Mouse (Mus musculus) kidney, embryonic 14.5 days (tissue): ENCODE results near the gene Tmem213. TPM values are rescaled to one million over a fixed set of nuclear protein-coding genes. Genes with fewer than 3 reads are reported as not detected.

Experiments
- ATAC-seq: fragments of 200-750 bp; cut with Nextera tagmentation; 2 replicates; pipeline ENCODE4 v1.8.0; 2017; ENCODE audit warnings: moderate number of reproducible peaks, mild to moderate bottlenecking, moderate TSS enrichment, moderate library complexity; ENCODE audit not compliant: low FRiP score, low TSS enrichment
- H3K27ac ChIP-seq: fragments of 300-500 bp; sonication (generic); 2 replicates; pipeline ENCODE4 v1.5.1; 2014; ENCODE audit warnings: low read depth, mild to moderate bottlenecking, low read length, moderate library complexity, mixed read lengths
- H3K27me3 ChIP-seq: fragments of 300-500 bp; sonication (generic); 2 replicates; pipeline ENCODE4 v1.6.1; 2014; ENCODE audit warnings: mild to moderate bottlenecking, low read length; ENCODE audit not compliant: control insufficient read depth, insufficient read depth
- H3K36me3 ChIP-seq: fragments of 300-500 bp; sonication (generic); 2 replicates; pipeline ENCODE4 v1.6.1; 2014; ENCODE audit warnings: low read length, mixed read lengths; ENCODE audit not compliant: control insufficient read depth, insufficient read depth
- H3K4me1 ChIP-seq: fragments of 300-500 bp; sonication (generic); 2 replicates; pipeline ENCODE4 v1.6.1; 2014; ENCODE audit warnings: low read length, mixed read lengths; ENCODE audit not compliant: control insufficient read depth, insufficient read depth
- H3K4me2 ChIP-seq: fragments of 300-500 bp; sonication (generic); replicated peaks from 2 replicates; pipeline ENCODE4 v1.6.1; 2014; ENCODE audit warnings: low read depth, mild to moderate bottlenecking, low read length
- H3K4me3 ChIP-seq: fragments of 300-500 bp; sonication (generic); 2 replicates; pipeline ENCODE4 v1.5.1; 2014; ENCODE audit warnings: mild to moderate bottlenecking, low read length
- H3K9ac ChIP-seq: fragments of 300-500 bp; sonication (generic); 2 replicates; pipeline ENCODE4 v1.6.1; 2014; ENCODE audit warnings: low read depth, mild to moderate bottlenecking, low read length, moderate library complexity
- H3K9me3 ChIP-seq: fragments of 300-500 bp; sonication (generic); 2 replicates; pipeline ENCODE4 v1.6.1; 2016; ENCODE audit warnings: low read length; ENCODE audit not compliant: control insufficient read depth
- WGBS: fragments of 180-500 bp; shearing (Covaris S2); extraction: QIAGEN DNeasy Blood & Tissue Kit; methylation state at CpG from one replicate; pipeline ENCODE4 v1.1.7; 2014; 5-methylcytosine and 5-hydroxymethylcytosine counted together
- polyA plus RNA-seq: library from polyadenylated mRNA; unstranded; fragments of >200 nt; fragmentation: Nextera tagmentation; extraction: Ambion mirVana; gene quantifications from 2 replicates; pipeline ENCODE4 v1.2.1, GENCODE M21; 2014

Gene Tmem213
- 19.9 and 22.2 TPM in 2 replicates for polyA plus RNA-seq

DNA sequence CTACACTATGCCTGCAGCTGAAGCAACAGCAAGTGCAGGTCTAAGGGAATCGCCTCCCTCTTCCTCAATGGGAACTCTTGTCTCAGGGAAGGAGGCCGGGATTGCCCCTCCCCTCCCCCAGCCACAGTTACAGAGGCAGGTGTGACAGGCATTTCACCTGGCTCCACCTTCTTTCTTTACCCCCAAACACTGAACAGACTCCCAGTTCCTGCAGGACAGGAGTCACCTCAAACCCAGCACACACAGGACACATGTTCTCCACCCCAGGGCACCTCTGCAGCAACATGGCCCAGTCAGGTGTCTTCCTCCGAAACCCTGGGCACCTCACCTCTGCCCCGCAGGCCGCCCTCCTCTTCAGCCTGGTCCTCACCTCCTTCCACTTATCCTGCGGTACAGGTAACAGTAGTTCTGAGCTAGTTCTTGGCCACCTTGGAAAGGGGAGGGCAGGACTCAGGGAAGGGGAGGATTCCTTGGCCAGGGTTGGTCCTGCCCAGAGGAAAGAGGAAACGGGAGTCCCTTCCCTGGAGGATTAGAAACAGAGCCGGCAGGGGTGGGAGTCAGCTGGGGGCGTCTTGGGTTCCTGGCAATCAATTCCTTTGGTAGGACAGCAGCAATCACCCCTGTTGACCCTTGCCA lies at the start of gene Tmem213:
Gene Tmem213 (plus strand): TSS at position 96 of the 636 bp plus-strand sequence.
- Histone ChIP-seq H3K36me3 (no peaks in the 10 kb centered on the region), H3K4me2 (peak within 1 kb of the TSS; percentile 32), H3K4me3 (no peak within 1 kb of the TSS), H3K27me3 (no peaks in the 10 kb centered on the region), H3K9ac (no peak within 1 kb of the TSS), H3K9me3 (no peaks in the 10 kb centered on the region), H3K4me1 (peaks cover 7% of the 10 kb centered on the region; the same call in 1 of the 2 replicates), H3K27ac (no peak within 1 kb of the TSS)
- ATAC-seq: peak; percentile 55
- WGBS: 28% methylated on average over 9 of the region's 9 CpGs

DNA sequence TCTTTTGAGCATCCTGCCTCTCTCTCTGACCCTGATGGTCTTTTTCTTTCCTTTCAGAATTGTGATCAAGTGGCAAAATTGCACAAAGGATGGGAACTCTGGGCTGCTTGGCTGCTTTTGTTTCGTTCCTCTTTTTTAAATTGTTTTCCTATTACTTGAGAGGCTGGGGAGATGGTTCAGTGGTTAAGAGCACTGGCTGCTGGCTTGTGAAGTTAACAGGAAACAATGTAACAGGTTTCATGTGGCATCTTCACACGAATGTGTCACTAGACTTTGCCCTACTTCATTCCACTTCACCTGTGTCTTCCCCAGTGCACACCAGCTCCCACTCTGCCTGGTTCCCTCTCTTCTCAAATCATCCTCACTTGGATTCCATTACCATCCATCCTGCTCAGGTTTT lies 44.4 kb upstream of the Tmem213 start:
- 73% methylated on average over 2 of the region's 2 CpGs for WGBS
- no peaks in the 10 kb centered on the region for H3K36me3 ChIP-seq
- no peak overlapping the region for H3K9ac ChIP-seq
- no peak for ATAC-seq
- no peak overlapping the region for H3K27ac ChIP-seq
- no peak overlapping the region for H3K4me3 ChIP-seq
- H3K4me2 ChIP-seq: no peak overlapping the region
- no peaks in the 10 kb centered on the region for H3K27me3 ChIP-seq
- peaks cover 10% of the 10 kb centered on the region for H3K9me3 ChIP-seq
- H3K4me1 ChIP-seq: 0 out of 2 replicates have a peak, but pooled peaks cover 4% of the 10 kb centered on the region

DNA sequence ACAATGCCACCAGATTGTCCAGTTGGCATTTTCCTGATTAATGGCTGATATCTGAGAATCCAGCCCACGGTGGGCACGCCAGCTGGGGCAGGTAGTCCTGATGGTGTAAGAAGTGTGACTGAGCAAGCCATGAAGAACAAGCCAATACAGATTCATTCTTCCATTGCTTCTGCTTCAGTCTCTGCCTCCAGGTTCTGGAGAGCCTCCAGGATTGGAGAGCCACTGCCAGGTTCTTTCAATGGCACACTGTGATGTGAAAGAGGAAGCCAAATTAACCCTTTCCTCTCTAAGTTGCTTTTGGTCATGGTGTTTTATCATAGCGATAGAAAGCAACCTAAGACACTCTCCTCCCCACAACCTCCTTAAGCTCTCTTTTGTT lies 43.9 kb upstream of the Tmem213 start:
- H3K4me1 ChIP-seq: 0 out of 2 replicates have a peak, but pooled peaks cover 4% of the 10 kb centered on the region
- no peaks in the 10 kb centered on the region for H3K36me3 ChIP-seq
- ATAC-seq: no peak
- H3K9me3 ChIP-seq: peaks cover 10% of the 10 kb centered on the region
- H3K27ac ChIP-seq: no peak overlapping the region
- WGBS: 60% methylated on average over 3 of the region's 3 CpGs
- H3K9ac ChIP-seq: no peak overlapping the region
- no peaks in the 10 kb centered on the region for H3K27me3 ChIP-seq
- no peak overlapping the region for H3K4me3 ChIP-seq
- no peak overlapping the region for H3K4me2 ChIP-seq

DNA sequence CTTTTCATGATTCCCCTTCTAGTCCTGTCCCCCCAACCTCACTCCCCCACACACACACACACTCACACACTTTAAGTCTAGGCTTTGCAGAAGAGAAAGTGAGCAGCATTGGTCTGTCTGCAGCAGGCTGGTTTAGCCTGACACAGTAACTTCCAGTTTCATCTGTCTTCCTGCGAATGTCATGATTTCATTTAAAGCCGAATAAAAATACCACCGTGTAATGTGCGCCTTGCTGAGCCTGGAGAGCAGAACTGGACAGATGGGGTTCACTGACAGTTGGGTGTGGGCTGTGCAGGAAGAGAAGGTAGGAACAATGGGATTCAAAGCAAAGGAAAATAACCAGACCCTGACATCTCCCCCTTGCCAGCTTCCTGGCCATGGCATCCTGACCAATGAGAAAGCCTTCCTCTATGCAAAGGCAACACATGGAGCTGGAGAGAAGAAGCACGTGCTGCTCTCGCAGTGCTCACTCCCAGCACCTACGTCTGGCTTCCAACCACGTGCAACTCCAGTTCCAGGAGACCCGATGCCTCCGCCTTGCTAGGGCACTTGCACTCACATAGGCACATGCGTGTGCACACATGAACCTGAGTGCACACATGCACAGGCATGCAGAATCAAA lies 43.4 kb upstream of the Tmem213 start:
- H3K9me3 ChIP-seq: peaks cover 10% of the 10 kb centered on the region
- no peak overlapping the region for H3K9ac ChIP-seq
- no peak overlapping the region for H3K4me3 ChIP-seq
- no peaks in the 10 kb centered on the region for H3K36me3 ChIP-seq
- 0 out of 2 replicates have a peak, but pooled peaks cover 4% of the 10 kb centered on the region for H3K4me1 ChIP-seq
- no peaks in the 10 kb centered on the region for H3K27me3 ChIP-seq
- H3K27ac ChIP-seq: no peak overlapping the region
- 73% methylated on average over 11 of the region's 11 CpGs for WGBS
- 0 out of 2 replicates have a peak, but pooled peaks have one; percentile 63 for ATAC-seq
- H3K4me2 ChIP-seq: no peak overlapping the region

DNA sequence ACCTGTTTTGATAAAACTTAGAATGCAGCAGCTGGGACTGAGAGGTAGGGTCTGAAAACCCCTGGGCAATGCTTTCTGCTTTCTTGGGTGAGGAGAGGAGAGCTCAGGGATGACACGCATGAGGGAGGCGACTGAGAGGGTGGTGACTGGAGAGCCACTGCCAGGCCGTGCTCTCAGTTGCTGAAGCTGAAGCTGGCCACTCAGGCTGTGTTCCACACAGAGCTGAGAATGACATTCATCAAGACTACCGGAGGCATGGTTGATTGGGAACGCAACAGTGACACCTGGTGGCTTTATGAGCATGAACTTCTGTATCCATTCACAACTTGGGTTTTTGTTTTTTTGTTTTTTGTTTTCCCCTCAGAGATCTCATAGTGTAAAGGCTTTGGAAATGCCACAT lies 42.8 kb upstream of the Tmem213 start:
- Histone ChIP-seq H3K27me3 (no peaks in the 10 kb centered on the region), H3K4me2 (no peak overlapping the region), H3K9me3 (peaks cover 10% of the 10 kb centered on the region), H3K4me3 (no peak overlapping the region), H3K9ac (no peak overlapping the region), H3K27ac (no peak overlapping the region), H3K4me1 (0 out of 2 replicates have a peak, but pooled peaks cover 4% of the 10 kb centered on the region), H3K36me3 (no peaks in the 10 kb centered on the region)
- 3% methylated on average over 5 of the region's 5 CpGs for WGBS
- peak; percentile 86 for ATAC-seq

DNA sequence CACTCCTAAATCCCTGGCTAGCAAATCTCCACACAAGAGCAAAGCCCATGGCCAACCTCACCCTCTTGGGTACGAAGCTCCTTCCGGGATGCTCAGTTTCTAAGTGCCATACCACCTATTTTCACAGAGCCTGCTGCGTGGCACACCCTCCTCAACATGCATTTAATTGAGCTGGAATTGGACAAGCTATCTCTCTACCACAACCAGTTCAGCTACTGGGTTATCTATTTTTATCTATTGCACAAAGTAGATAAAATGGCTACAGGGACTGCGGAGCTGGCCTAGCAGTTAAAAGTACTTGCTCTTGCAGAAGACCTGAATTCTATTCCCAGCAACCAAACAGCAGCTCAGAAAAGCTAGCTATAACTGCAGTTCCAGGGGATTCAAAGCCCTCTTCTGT lies 37.8 kb upstream of the Tmem213 start:
- Histone ChIP-seq H3K4me3 (no peak overlapping the region), H3K9ac (no peak overlapping the region), H3K4me2 (no peak overlapping the region), H3K27me3 (no peaks in the 10 kb centered on the region), H3K36me3 (no peaks in the 10 kb centered on the region), H3K27ac (no peak overlapping the region), H3K4me1 (peaks cover 6% of the 10 kb centered on the region; the same call in 1 of the 2 replicates), H3K9me3 (no peaks in the 10 kb centered on the region; the same call in 1 of the 2 replicates)
- 90% methylated on average over 4 of the region's 4 CpGs for WGBS
- ATAC-seq: no peak

DNA sequence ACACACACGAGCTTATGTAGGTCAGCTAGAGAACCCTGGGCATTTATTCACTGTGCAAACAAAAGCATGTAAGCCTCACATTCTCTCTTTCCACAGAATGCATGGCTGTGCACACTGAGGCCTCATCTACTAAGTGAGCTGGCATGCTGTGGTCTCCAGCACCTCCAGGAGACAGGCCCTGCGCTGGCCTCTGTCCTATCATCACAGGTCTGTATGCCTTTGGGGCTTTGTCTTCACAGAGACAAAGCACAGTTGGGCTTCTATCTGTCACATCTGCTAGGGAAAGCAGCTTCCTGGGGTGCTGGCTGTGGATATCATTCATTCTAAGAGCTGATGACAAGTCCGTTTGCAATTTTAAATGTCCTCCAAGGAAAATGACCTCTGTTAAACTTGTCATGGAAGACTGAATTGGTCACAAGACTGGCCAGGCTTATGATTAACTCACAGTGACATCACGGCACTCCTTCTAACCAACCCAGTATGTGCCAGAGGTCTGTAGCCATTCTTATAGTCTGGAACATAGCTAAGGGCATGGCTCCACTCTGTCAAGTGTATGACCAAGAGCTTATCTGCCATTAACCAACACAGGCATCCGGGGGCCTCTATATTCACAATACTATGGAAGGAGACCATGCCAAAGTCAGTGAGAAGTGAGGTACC lies 36.8 kb upstream of the Tmem213 start:
- no peak overlapping the region for H3K9ac ChIP-seq
- no peak overlapping the region for H3K4me3 ChIP-seq
- 0 out of 2 replicates have a peak, but pooled peaks have one; percentile 51 for ATAC-seq
- H3K4me1 ChIP-seq: peaks cover 6% of the 10 kb centered on the region; the same call in 1 of the 2 replicates
- H3K4me2 ChIP-seq: no peak overlapping the region
- 62% methylated on average over 5 of the region's 5 CpGs for WGBS
- no peaks in the 10 kb centered on the region; the same call in 1 of the 2 replicates for H3K9me3 ChIP-seq
- peak overlapping the region; percentile 37; the same call in 1 of the 2 replicates for H3K27ac ChIP-seq
- no peaks in the 10 kb centered on the region for H3K27me3 ChIP-seq
- no peaks in the 10 kb centered on the region for H3K36me3 ChIP-seq

DNA sequence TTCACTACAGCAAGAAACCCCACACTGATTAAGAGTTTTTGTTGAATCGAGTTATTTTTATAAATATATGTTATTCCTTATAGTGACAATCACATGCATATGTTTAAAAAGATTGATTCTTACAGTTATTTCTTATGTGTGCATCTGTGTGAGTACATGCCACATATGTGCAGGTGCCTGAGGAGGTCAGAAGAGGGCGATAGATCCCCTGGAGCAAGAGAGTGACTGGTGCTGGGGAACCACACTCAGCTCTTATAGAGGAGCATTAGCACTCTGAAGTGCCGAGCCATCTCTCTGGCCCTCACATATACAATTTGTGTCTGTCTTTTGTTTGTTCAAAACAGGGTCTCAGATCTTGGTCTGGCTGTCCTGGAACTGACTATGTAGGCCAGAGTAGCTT lies 35.5 kb upstream of the Tmem213 start:
- Histone ChIP-seq H3K4me1 (peaks cover 6% of the 10 kb centered on the region; the same call in 1 of the 2 replicates), H3K9ac (no peak overlapping the region), H3K4me2 (no peak overlapping the region), H3K4me3 (no peak overlapping the region), H3K36me3 (no peaks in the 10 kb centered on the region), H3K27ac (no peak overlapping the region), H3K27me3 (no peaks in the 10 kb centered on the region), H3K9me3 (no peaks in the 10 kb centered on the region; the same call in 1 of the 2 replicates)
- ATAC-seq: no peak
- WGBS: 92% methylated on average over 3 of the region's 3 CpGs

DNA sequence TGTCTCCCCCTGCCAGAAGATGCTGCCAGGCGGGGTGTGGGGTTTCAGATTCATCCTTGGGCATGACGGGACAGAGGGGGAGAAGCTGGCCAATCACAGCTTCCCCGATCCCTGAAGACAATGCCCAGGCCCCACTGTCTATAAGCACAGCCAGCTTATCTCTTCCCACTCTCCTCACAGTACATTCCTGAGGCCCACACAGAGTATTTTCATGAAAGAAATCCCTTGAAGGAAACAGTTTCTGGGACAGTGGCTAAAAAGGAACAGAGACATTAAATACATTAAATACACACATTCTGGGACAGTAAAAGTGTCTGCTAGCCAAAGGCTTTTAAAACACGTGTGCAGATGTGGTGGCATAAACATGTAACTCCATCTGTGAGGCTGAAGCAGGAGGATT lies 28.7 kb upstream of the Tmem213 start:
- H3K27ac ChIP-seq: no peak overlapping the region
- no peaks in the 10 kb centered on the region for H3K9me3 ChIP-seq
- H3K4me3 ChIP-seq: no peak overlapping the region
- ATAC-seq: no peak
- no peak overlapping the region for H3K4me2 ChIP-seq
- H3K9ac ChIP-seq: no peak overlapping the region
- H3K36me3 ChIP-seq: no peaks in the 10 kb centered on the region
- WGBS: 68% methylated on average over 4 of the region's 4 CpGs
- peaks cover 14% of the 10 kb centered on the region for H3K4me1 ChIP-seq
- H3K27me3 ChIP-seq: no peaks in the 10 kb centered on the region
